Mouse (Mus musculus): Measurements from ENCODE around the gene Megf6.

DNA sequence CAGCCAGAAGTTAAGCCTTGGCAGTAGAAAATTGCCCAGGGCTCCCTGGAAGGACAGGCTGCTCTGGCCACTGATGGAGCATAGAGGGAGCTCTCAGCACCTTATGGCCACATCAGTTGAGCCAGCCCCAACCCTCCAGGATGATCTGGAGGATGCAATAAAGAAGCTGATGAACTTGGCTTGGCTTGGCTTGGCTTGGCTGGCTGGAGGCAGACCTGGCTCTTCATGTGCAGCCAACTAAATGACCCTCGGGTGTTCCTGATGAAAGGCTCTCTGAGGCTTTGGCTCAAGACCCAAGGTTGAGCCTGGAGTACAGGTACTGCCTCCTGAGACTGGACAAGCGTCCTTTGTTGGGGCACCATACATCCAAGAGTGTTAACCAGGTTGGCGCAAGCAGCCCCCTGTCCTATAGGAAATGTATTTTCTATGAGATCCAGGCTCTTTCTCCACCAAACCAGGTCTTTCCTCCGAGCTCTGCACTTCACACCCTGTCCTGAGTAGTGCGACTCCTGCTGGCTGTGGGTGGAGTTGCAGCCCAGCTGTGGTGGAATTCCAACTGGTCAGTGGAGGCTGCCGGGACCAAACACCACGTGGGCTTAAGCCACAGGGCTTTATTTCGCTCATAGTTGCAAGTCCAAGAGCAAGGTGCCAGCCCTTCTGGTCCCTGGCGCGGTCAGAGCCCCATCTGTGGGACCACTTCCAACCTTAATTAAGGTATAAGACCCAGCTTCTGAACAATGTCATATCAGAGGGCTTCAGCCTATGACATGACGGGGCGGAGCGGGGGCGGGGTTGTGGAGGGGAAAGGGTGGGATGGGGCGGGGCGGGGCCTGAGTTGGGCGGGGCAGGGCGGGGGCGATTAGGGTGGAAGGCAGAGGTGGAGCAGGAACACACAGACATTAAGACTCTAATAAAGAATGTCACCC is 75.8 kb downstream of the Megf6 start:
- TF ChIP-seq CTCF (IDR thresholded peaks at IDR 0.05; ENCODE audit: low read depth, low read length) (peak; percentile 99), POLR2A (IDR thresholded peaks at IDR 0.05; ENCODE audit: extremely low read depth, insufficient read depth, low read length) (no peak)

Measured in liver, adult 2 months (tissue).